Mouse (Mus musculus) retina, embryonic 14.5 days (tissue): ENCODE measurements around the gene Cdk9.

Experiments used
- DNase-seq: peaks from one replicate; pipeline ENCODE4 v3.0.0-alpha.2; 2015; ENCODE audit warnings: low spot score

The Cdk9 gene

GRCm38 (mm10) chr2:32705018-32705417, 7.9 kb downstream of the Cdk9 start:
- DNase-seq, result no peak

DNA sequence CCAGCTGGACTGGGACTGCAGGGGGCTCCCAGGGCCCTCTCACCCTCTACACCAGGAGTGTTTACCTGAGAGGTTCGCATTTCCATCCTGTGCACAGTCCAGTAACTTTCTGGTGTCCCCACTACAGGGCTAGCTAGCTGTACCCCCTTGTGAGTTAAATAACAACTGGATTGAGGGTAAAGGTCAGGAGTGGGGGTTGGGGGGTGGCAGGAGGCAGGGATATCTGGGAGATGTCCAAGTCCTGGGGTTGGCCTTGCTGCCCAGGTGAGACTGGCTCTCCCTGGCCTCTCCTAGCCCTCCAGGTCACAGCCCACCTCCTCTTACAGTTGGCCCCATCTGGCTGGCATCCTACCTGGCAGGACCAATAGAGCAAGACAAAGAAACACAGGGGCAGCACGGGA, 8.9 kb downstream of the Cdk9 start, which contains the start of gene Fpgs:
TSS of gene Fpgs (minus strand) at position 125 of the 401 bp plus-strand sequence.
- DNase-seq, result no peak

DNA sequence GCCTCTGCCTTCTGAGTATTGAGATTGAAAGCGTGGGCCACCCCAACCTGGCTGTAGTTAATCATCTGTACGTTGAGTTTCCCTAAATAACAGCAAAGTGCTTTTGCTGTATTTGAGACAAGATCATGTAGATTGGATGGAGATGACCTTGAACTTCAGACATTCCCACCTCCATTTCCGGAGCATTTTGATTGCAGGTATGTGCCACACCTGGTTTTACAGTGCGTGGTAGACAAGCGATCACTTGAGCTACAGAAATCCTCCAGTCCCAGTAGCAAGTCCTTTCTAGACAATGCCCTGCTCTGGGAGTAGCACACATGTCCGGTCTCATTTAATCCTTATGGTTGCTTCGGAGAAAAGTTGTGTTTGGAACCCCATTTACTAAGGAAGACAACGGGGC, 9.8 kb downstream of the Cdk9 start:
- DNase-seq, result no peak

- DNase-seq, result no peak
These were observed 11.7 kb downstream of the Cdk9 start for GRCm38 (mm10) chr2:32700966-32701743.

DNA sequence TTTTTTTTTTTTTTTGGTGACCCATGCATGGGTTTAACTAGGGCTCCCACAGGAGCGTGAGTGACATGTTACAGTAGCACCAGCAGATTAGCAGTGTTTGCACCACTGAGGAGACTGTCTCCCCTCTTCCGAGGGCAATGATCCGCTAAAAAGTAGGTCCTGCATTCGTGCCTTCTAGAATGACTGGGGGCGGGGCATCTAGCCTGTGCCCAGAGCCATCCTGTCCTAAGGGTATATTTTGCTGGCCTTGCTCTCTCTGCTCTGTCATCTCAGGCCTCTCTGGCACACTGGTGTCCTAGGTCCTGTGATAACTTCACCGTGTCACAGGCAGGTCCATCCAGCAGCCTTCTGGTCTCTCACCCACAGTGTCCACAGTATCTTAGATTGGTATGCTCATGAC, 13.2 kb downstream of the Cdk9 start:
- no peak for DNase-seq

- no peak for DNase-seq
These were observed 18.2 kb downstream of the Cdk9 start for GRCm38 (mm10) chr2:32694691-32695090.

- DNase-seq, result peak; percentile 99
These were observed 19.0 kb downstream of the Cdk9 start for GRCm38 (mm10) chr2:32693823-32694411.

- DNase-seq, result peak; percentile 20
These were observed 19.6 kb downstream of the Cdk9 start for GRCm38 (mm10) chr2:32693282-32693681.

- no peak for DNase-seq
These were observed 20.4 kb downstream of the Cdk9 start for GRCm38 (mm10) chr2:32692496-32692895.

DNA sequence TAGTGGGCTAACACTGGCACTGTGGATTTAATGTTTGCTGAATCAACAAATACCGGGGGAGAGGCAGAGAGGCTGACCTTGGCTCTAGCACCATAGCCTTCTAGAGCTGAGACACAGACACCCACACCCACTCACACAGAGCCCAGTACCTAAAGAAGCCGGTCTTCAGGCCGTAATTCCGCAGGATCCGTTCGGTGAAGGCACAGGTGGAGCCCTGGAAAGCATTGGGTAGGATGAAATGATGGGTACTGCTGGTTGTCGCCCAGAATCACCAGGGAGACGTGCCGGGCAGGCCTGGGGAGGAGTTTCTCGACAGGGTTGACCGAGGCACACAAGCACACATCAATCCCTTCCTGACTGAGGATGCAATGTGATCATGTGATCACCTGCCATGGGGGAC, 21.8 kb downstream of the Cdk9 start:
- DNase-seq, result no peak

DNA sequence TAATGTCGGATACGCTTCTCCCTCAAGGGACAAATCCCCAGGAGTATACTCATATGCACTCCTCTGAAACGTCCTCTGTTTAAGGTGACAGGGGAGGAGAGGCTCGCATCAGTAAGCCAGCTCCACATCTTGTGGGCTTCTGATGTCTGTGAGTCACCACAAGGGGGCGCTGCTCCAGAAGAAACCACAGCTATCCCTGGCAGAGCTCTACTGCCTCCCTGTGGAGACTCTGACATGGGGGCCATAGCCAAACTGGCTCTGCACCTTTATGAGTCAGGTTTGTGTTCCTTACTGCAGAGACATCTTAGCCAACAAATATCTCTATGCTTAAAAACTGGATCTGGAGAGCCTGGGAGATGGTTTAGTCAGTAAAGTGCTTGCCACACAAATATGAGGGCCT, 23.5 kb downstream of the Cdk9 start:
- DNase-seq, result peak; percentile 96

DNA sequence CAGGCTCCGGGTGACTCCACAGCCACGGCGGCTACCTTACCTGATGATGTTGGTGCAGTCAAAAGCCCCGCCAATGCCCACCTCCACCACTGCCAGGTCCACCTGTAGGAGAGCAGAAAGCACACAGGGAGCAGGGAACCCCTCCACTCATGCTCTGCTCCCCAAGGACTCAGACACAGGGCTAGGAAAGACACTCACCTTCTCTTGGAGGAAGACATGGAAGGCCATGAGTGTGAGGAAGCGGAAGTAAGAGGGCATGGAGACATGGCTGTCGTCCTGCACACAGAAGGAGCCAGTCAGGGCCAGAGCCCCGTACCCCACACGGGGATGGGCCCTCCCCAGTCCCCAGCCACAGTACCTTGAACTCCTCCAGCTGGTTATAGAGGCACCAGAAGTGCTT, 25.3 kb downstream of the Cdk9 start:
- no peak for DNase-seq

DNA sequence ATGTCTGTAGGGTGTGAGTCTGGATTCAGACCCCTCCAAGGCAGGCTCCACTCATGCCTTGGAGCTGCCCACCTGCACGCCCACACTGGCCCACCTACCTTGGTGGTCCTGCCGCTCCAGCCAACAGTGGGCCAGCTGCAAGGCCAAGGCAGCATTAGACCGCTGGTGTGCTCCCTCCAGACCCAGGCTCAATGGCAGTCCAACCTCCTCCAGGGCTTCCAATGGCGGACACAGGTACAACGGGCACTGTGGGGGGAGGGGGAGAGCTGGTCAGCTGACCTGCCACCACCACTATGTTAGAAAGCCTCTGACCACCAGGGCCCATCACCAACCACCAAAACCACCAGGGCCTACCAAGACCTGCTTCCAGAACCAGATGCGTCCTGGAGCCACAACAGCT, 26.2 kb downstream of the Cdk9 start:
- no peak for DNase-seq

GRCm38 (mm10) chr2:32685807-32686206, 27.1 kb downstream of the Cdk9 start:
- DNase-seq, result no peak

- DNase-seq, result no peak
These were observed 28.0 kb downstream of the Cdk9 start for GRCm38 (mm10) chr2:32684681-32685428.

- no peak for DNase-seq
These were observed 29.2 kb downstream of the Cdk9 start for GRCm38 (mm10) chr2:32683701-32684100.

DNA sequence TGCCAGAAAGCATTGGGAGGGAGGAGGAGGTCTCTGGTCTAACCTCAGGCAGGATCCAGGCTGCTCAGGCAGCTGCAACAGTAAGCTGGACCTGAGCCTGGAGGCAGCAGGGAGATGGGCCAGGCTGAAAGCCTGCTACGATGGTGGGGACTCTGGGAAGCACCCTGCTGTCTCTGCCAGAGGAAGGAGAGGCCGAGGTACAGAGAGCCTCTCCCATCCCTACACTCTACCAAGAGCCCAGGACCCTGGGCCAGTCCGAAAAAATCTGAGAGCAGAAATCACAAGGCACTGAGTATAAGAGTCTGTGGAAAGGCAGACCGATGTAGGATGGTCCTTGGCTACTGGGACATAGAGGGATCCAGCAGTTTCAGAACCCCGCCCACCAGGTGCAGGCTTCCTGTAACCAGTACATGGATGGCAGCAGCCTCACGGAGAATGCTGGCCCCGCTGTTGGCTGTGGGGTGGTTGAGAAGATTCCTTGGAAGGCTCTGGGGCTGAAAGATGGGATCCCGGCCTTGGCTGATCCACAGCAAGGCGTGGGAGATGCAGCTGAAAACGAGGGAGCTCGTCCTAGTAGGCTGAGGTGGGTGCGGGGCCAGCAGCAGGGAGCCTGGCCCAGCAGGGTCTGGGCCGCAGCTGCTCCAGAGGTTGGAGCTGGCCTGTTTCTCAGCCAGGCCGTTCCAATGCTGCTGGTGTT, 30.0 kb downstream of the Cdk9 start:
- DNase-seq, result no peak

DNA sequence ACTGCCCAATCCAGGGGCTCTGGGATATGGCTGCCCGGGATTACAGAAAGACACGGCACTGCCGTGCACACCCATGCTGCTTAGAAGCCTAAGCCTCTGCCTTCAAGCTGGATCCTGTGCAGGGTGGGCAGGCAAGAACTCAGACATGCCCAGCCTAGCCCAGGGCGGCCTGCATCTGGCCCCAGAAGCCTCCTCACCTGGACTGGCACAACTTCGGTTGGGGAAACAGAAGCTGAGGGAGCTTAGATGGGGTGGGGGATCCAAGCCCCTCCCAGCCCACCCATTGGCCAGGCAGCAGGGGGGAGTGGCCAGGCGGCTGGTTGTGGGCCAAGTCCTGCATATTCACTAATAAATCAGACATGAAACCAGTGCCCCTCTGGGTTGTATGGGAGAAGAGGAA, 31.1 kb downstream of the Cdk9 start:
- no peak for DNase-seq

DNA sequence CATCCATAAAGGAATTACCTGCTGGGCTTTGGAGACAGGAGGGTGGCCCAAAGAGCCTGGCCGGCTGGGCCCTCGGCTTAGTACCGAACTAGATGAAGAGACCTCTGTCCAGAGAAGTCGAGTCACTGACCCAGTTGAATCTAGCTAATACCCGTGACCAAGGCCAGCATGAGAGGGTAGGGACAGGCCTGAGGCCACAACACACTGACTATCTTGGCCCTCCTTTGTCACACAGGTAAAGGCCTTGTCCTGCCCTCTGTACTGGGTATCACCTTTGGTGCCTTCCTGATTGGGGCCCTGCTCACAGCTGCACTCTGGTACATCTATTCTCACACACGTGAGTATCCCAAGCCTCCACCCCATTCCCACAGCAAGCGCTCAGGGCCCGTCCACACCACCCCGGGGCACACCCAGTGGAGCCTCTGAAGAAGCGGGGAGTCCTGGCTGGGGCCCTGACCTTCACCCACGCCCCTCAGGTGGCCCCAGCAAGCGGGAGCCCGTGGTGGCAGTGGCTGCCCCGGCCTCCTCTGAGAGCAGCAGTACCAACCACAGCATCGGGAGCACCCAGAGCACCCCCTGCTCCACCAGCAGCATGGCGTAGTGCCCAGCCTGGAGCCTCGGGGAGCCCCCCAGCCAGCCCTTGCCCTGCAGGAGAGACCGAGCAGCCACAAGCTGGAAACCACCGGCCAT, 31.8 kb downstream of the Cdk9 start:
- no peak for DNase-seq

DNA sequence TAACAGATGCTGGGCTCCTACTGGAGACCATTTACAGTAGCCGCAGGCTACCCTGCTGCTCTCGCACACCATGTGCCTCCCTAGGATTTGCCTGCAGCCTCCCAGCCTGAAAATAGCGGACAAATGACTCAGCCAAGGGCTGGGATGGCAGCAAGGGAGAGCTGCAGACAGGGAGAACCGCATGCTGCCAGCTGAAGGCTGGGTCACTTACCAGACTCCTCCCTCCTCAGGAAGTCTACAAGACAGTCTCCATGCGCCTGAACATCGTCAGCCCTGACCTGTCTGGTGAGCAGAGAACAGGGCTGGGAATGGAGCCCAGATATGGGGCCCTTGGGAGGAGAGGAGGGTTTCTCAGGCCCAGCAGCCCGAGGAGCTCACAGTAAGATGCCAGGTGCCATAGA, 32.8 kb downstream of the Cdk9 start:
- DNase-seq, result no peak

DNA sequence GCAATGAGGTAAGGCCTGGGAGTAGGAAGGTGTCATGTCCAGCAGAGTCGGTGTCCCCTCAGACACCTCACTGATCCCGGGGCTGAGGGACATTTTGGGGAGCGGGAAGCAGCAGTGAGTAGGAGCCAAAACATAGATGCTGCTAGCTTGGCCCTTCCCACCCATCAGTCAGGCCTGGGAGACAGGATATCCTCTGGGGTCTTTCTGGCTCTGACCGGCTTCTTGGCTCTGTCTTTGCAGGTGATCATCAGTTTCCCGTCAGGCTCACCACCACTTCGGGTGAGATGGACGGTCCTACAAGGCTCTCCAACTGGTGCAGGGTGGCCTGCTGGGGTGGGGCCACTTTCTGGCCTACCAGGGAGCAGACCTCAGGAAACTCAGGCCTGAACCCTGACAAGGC, 35.2 kb downstream of the Cdk9 start:
- no peak for DNase-seq

DNA sequence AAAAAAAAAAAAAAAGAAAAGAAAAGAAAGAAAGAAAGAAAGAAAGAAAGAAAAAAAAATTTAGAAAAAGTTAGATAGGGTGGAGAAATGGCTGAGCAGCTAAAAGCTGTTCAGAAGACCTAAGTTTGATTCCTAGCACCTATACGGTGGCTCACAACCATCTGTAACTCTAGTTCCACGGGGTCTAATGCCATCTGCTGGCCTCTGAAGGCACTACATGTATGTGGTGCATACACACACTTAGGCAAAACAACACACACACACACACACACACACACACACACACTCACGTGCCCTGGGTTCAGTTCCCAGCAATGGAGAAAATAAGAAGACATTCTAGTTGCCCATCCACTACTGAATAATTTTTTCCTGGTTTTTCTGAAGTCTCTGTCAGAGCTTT, 36.1 kb downstream of the Cdk9 start:
- DNase-seq, result no peak
